Mouse (Mus musculus): ENCODE data around the gene Ghr. TPM values are rescaled to one million over a fixed set of nuclear protein-coding genes. Genes with fewer than 3 reads are reported as not detected.

Ghr gene
- 100 to 1,000 TPM in 1 of 2 experiments, 10 to 100 TPM in 1; 92.4 to 171 TPM for total RNA-seq (2021)
- long read RNA-seq, experiment 1, full-length matches to known transcripts = 59 of 75 reads
- long read RNA-seq, experiment 1, partial matches to known transcripts = 8 of 75 reads
- long read RNA-seq, experiment 1, other reads (novel, unspliced or antisense) = 8 of 75 reads
- long read RNA-seq, experiment 2, full-length matches to known transcripts = 36 of 41 reads
- long read RNA-seq, experiment 2, partial matches to known transcripts = 0 of 41 reads
- long read RNA-seq, experiment 2, other reads (novel, unspliced or antisense) = 5 of 41 reads

DNA sequence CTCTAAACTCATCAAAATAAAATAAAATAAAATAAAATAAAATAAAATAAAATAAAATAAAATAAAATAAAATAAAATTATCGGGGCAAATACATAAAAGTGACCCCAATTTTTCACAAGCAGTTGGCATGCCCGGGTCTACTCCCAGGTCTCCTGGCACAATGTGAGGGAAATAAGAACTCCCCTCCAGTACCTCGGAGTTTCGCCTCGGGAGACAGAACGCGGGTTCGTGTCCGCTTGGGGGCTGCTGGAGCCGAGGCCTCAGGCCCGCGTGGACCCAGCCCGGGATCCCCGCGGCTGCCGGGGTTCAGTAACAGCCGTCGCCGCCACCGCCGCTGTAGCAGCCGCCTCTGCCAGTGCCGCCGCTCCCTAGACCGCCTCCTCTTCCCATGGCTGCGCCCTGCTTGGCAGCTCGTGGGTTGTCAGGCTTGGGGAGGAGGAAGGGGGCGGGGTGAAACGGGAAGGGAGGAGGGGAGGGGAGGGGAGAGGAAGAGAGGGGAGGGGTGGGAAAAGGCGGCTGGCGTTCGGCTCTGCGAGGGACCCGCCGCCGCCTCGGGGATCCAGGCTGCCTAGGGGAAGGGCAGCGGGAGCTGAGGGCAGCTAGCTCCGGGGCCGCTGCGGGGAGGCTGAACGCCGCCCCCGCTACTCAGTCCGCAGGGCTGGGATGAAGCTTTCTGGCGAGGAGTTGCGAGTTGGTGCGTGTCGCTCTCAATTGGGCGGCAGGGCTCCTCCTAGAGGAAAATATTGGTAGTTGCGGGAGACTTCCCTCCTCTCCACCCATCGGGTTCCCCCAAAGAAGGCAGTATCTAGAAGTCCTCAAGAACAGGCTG lies at the start of gene Ghr:
Ghr (minus strand) TSS at position 686 of the 830 bp plus-strand sequence.
- peak; percentile 89 to 92 for DNase-seq

DNA sequence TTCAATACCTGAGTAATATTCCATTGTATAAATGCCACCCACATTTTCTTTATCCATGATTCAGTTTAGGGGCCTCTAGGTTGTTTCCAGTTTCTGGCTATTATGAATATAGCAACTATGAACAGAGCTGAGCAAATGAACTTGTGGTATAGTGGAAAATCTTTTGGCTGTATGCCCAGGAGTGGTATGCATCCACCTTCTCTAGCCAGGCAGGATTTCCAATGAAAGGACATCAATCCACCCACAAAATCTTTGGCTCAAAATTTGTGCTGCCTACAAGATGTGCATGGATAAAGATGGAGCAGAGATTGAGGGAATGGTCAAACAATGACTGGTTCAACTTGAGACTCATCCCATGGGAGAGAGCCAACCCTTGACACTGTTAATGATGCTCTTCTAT lies 39.5 kb upstream of the Ghr start:
- DNase-seq = no peak

DNA sequence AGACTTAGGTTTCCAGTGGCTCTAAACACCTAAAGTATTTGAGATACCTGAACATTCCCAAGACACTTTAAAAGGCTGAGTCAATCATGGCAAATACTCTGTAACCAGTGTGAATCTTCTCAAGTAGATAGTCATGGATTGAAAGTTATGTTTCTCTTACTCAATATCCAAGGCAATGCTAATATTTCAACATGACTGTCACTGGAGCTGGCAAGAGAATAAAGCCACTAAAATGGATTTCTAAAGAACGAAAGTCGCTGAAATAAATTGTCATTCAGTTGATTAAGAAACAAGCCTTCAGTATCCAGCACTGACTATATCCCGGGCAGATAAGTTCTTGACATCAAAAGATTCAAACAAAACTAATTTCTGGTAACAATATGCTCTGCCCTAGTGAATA lies 37.1 kb upstream of the Ghr start:
- DNase-seq = no peak

DNA sequence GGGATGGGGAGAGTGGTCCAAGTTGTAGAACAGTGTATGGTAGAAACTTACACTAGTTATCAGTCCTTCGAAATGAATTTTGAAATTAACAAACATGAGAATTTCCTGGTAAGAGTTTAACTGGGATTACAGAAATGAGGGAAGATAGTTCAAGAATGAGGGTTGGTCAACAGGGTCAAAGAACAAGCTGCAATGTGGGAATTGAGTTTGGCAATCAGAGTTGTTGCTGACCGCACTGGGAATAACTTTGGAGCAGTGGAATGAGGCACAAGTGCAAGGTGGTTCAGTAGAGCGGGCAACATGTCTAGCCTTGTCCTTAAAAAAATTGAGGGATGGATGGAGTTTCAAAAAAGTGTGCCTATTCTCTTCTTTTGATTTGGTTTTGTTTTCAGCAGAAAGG lies 35.0 kb upstream of the Ghr start:
- peak in 1 of 2 experiments; percentile 16 for DNase-seq

DNA sequence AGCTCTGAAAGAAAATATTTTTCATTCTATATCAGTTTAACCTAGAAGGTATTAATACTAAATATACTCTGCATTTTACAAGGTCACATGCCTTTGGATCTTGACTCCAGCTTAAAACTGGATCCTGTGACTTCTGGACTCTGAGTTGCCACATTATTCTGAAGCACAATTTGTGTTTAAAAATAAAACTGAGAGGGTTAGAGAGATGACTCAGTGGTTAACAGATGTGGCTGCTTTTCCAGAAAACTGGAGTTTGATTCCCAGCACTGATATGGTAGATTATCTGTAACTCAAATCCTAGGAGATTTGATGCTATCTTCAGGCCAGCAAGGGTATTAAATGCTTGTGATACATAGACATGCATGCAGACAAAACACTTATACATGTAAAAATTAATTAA lies 28.7 kb upstream of the Ghr start:
- no peak for DNase-seq

DNA sequence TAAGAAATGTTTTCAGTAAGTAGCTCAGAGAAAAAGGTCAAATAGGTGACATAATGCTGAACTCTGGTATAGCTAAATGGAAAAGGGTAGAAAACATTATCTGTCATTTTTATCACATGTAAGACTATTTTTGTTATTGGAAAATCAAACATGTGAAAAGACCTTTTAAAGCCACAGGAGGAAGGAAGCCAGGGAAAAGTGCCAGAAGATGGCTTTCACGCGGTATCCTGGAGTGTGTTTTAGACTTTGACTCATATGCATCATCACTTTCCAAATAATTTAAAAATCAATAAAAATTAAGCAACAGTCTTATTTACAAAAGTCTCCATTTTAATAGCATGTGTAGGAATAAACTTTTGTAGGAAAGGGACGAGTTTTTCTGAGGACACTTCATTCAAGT lies 24.7 kb upstream of the Ghr start:
- no peak for DNase-seq

DNA sequence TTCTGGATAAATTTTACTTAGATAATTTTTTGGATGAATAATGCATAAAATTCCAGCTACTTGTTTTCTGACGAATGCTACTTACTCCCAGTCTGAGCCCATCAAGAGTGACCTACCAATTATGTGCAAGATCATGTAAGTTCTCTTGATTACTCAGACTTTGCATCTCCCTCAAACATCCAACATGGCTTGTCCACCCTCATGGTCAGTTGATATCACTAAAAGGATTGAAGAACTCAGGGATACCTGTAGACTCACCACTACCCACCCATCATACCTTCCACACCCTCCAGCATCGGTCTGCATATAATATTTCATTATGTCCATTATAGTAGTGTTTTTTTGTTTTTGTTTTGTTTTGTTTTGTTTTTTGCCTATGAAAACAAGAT lies 18.8 kb upstream of the Ghr start:
- no peak for DNase-seq

DNA sequence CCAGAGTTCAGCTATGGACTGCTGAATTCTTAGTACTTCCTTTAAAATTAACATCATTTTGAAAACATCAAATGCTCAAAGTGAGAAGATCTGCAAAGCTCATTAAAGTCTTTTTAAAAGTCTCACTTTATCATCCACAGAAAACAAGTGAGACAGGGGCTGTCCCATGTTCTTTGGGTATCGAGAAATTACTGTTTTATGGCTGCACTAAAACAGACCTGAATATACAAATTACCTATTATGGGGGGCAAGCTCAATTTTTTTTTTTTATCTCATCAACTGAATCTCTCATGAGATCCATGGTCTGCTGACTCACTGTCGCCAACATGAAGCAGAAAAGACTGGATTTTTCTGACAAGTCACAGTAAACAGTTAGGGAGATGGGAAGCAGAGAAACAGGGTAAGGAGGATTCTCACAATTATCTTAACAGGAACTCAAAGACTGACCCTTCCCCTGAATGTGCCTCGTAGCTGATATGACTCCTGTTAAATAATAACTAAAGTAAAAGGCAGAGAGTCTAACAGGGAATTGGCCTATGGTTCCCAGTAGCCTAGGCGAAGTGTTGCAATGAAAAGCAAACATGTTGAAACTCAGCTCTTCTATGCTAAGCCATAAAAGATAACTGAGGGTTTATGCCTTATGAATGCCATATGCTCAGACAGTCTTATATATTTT lies 18.3 kb upstream of the Ghr start:
- DNase-seq = no peak

DNA sequence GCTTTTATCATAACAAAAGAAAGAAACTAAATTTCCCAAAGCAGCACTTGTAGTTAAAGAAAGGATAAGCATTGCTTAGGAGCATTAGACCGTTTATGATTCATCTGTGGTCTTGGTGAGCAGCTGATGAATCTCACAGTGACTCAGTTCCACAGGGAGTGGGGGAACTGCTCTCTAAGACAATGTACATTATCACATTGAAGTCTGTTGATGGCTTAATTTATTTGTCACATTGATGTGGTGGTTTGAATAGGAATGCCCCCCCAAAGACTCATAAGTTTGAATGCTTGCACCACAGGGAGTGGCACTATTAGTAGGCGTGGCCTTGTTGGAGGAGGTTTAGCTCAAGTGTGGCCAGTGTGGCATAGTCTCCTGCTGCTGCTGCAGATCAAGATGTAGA lies 4.6 kb upstream of the Ghr start:
- DNase-seq = no peak

DNA sequence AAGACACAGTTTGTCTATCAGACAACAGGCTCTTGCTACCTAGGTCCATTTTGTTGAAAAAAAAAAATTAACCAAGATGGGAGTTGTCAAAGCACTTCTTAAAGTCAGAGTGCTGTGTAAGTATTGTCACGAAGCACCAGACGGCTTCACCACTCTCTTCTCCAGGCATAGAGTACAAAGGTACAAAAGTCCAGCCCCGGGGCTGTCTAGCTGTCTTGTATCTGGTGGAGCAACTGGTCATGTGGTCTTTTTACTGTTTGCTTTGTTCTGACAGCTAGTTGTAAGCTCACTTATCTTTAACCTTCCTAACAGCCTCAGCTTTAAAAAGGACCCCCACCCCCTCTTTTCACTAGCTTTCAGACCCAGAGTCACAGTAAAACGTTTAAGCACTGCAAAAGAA lies 1.1 kb upstream of the Ghr start:
- DNase-seq = no peak

DNA sequence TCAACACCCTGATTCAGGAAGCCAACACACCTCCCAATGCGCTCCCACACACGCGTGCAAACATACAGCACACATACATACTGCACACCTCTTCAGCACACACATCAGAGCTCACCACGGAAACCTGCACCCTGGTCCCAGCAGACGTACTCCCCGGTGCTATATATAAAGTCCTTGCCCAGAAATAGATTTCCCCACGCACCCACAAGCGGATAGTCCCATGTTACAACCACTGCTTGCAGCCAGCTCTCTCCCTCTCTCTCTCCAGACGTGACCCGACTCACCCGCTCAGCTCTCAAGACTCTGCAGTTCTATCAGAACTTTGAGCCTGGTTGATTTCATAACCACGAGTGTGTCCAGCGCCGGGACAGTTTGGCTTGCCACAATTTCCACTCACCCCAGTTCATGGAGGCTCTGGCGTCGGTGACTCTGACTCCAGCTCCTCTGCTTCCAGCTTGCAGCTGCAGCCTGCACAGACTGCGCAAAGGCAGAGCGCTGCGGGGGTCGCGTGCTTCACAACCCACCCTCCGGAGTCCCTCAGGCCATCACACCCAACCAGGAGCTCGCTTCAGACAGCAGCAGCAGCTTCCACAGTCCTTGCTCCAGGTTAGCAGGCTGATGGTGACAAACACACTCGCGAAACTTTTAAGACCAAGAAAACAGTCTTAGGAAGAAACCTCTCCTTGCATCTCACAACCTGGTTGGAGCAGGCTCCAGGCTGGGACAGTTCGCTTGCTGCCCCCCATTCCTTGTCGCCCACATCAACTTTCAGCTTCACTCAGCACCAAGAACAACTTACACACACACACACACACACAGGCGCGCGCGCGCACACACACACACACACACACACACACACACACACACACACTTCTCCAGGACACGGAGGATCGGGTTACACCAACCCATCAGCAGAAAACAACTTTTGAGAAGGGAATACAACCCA lies 1.2 kb downstream of the Ghr start:
- DNase-seq = peak; percentile 50 to 56

DNA sequence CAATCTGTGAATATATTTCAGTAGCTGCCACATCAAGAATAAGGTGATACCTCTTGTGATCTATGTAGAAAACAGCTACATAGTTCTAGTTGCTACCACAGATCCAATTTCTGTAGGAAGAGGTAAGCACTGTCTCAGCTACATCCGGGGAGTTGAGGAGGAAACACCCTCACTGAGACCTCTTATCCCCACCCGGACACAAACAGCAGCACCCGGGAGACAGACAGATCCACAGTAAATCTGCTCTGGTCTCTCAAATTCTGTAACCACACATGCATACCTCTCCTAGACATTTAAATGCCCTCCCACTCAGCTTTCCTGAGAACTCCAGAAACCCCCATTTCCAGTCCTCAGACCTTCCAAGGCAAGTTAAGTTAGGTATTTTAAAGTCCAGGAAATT lies 2.0 kb downstream of the Ghr start:
- DNase-seq = no peak

DNA sequence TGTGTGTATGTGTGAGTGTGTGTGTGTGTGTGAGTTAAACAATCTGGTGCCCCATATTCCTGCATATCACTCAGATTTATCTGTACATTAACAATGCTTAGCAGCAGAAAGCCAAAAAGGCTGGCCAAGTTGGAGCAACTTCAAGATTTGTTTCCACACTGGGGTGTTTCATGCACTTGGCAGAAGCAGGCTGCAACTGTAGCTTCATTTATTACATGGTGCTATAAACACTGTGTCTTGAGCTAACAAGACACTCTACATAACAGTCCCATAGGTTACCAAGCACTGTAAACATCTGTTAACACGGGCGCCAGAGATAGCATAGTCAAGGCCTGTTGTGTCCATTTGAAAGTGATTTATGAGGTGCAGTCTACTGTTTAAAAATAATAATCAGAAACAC lies 3.1 kb downstream of the Ghr start:
- DNase-seq = peak; percentile 26 to 44

DNA sequence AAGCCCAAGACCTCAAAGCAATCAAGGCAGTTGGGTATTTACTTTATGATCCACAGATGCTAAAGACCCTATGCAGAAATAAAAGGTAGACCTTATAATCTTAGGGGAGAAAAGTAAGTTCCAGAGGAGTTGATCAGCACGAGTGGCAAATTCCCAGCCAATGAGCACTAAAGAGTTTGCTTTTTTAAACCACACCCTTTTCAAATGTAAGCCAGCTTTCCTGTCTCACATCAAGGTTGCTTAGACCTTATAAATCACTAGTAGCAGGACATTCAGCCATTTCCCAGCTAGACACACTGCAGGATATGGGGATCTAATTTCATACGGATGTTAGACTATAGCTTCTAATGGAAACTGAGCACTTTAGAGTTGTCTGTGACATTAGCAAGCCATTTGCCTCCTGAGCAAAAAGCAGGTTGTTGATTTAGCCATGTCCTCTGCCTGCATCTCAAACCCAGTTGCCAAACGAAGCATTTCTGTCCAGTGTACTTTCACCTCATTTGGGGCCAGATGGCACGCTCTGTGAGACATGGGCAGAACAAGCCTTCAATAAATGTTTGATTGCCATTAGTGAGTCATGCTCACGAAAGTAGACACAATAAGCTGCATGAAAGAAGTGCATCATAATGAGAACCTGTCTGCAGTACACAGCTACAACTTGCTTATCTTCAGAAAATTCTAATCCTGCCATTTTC lies 4.9 kb downstream of the Ghr start:
- peak in 1 of 2 experiments; percentile 13 for DNase-seq

DNA sequence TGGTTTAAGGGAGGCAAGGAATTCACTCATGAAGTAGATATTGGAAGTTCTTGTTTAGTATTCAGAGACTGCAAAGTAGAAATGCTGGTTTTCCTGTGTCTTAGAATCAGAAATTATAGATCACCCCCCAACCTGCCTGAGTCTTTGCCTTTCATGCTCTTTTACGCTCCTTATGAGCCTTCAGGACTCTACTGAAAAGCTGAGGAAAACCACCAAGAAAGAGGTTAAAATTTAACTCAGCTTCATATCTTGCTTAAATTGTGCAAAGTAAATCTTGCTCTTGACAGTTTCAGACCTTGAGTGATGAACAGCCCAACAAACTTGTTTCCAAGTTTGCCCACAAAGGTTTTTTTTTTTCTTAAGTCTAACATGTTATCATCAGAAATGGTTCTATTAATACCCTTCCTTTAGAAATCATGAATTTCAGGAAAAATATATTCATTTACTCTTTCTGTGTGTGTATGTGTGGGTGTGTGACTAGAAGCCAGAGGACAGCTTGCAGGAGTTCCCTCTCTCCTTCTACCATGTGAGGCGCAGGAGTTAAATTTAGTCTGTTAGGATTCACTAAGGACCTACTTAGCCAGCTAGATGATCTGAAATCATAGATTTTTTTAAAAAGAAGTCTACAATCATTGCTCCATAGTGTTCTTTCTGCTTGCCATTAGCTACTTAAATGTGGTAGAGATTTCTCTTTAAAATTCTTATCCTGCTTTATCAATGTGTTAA lies 14.0 kb downstream of the Ghr start:
- DNase-seq = no peak

DNA sequence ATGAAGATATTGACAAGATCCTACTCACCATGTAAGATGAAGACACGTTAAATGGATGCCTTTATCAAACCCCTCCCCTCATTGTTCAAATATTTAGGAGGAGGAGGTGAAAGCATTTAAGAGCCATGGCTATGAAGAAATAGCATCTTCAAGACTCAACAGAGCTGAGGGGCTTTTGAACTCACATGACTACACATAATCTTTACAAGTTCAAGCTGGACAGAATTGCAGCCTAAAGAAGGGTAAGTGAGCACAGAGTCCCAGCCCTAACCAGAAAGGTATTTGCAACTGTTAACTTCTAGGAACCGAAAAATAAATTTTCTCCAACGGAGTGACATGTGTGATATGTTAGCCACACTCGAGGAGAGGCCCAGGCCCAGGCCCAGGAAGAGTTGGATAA lies 18.7 kb downstream of the Ghr start:
- DNase-seq = no peak

DNA sequence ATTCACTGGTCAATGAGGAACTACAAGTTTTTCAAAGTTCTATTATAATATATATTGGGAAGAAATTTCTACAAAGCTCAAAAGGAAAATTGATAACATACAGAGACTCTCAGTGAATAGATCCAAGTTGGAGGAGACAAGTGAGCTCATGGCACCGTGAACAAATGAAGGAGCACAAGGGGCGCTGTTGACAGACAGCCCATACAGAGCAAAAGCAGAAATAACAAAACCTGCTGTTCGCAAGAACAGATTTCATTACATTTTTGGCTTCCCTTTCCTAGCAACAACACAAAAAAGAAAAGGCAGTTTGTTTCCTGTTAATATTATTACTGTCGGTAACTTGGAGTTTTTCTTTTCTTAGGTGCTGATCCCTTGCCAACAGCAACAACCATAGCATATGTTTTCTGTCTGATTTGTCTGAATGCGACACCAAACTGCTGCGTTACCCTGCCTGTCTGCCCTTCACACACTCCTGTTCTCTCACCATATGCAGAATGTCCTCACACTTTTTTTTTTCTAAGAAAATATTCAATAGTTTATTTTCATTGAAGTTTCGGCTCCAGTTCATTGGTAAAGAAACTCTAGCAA lies 19.3 kb downstream of the Ghr start:
- no peak for DNase-seq

DNA sequence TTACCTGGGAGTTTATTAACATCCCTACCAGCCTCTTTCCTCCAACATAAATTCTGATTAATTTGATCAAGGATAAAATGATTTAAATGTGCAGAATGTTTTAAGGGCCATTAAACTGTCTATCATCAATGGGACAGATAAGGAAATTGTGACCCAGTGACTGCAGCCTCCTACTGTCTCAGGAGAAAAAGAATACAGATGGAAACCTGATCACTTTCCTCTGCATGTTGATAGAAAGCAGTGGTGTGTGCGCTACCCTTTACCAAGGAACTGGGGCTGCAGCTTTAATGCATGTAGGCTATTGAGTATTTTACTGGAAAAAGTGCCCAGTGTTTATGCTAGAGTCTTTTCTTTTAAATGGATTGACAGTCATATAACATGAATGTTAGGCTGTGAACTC lies 19.8 kb downstream of the Ghr start:
- DNase-seq = no peak

DNA sequence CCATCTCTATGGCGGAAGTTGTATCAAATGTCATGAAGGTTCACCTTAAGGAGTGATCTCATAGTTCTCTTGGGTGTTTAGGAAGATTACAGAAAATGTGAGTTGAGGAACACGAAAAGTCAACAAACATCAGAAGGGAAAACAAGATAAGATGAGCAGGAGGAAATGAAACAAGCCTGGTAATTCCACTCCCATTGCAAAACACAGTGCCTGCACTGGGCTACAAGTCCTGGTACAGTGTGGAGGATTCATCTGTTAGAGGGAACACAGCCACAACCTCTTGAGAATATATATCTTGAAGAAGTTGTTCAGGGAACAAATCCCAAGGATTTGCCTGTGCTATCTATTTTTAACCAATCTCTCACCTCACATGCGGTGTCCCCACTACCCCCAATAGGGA lies 24.8 kb downstream of the Ghr start:
- DNase-seq = no peak

DNA sequence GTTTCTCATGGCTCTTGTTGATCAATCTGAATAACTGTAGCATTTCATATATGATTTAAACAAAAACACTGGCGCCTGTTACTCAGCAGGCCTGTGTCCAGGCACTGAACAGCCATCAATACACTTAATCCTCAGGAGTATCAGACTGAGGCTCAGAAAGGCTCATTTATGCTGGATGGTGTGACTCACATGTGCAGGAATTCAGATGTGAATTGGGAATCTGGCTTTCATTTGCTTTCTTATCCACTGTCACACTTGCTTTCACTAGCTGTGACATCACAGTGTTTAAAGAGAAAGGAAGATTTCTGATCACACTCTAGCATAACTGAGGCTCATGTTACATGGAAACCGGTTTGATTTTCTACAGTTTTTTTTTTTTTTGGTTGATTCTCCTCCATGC lies 39.0 kb downstream of the Ghr start:
- no peak for DNase-seq

Measured in adrenal gland, postnatal 36 days (tissue).